Mouse (Mus musculus): Measurements from ENCODE around the gene Myl12a. TPM values are rescaled to one million over a fixed set of nuclear protein-coding genes. Genes with fewer than 3 reads are reported as not detected.
"Not testable (repeated sequence)": the region's sequence is repeated elsewhere in the genome, so short reads cannot be mapped to it uniquely, and the experiment has no call there.

Myl12a gene
- total RNA-seq, 1 experiment: 460 TPM

DNA sequence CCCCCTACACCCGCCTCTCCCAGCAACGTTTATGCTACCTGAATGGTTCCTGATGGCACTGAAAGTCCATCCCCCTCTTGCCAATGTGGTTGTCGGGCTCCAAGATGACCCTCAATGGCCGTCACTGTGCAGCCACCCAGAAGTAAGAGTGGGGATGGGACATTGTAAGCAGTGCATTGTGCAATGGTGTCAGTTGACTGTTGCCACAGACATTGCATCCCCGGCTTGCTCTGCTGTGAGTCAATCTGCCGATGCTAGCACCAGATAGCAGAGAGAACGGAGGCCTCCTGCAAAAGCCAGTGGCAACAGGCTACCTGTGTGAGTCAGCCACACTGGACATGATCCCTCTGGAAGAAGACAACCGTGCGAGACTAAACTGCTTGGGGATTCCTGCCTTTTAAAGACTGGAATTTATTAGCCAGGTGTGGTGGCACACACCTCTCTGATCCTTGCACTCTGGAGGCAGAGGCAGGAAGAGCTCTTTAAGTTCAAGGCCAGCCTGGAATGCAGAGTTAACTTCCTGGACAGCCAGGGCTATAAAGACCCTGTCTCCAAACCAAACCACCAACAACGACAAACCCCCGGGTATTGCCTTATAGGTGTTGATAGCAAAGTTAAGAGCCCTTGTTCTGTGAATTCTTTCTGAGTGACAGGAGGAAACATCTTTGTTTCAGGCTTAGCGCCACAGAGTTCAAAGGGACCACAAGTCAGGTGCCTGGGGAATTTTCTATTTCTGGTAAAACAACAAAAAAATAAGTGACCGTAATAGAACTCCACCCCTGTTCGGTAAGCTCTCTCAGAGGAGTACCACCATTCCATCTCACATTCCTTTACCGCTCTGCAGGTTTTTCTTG, 16.9 kb downstream of the Myl12a start:
- H3K4me3 ChIP-seq (ENCODE audit: insufficient read depth in 1 of 2, low read depth in 1 of 2, low read length in 2 of 2, poor library complexity in 1 of 2, severe bottlenecking in 1 of 2): no peak overlapping the region
- H3K9ac ChIP-seq (ENCODE audit: insufficient read depth, low read depth, low read length, poor library complexity, severe bottlenecking): peak overlapping the region; percentile 28; the same call in 1 of the 2 replicates
- H3K4me1 ChIP-seq (ENCODE audit: control insufficient read depth in 2 of 2, insufficient read depth in 2 of 2, low read length in 2 of 2, poor library complexity in 1 of 2): peaks cover 1 to 12% of the 10 kb centered on the region in 2 experiments; a peak in 3 of 4 replicates
- peaks cover 26% of the 10 kb centered on the region for H3K36me3 ChIP-seq (ENCODE audit: control insufficient read depth, insufficient read depth, low read length, poor library complexity, severe bottlenecking)
- H3K9me3 ChIP-seq (ENCODE audit: control insufficient read depth, insufficient read depth, low read depth, low read length): no peaks in the 10 kb centered on the region
- no peak for TF ChIP-seq ZNF384 (IDR thresholded peaks at IDR 0.05; ENCODE audit: low read depth, low read length)
- no peak for TF ChIP-seq MAFK (IDR thresholded peaks at IDR 0.05; ENCODE audit: insufficient read depth, low read depth, low read length)
- TF ChIP-seq HCFC1 (IDR thresholded peaks at IDR 0.05; ENCODE audit: borderline replicate concordance, insufficient read depth, low read length): no peak
- no peak for TF ChIP-seq CHD2 (IDR thresholded peaks at IDR 0.05; ENCODE audit: low read depth, low read length)
- no peak for TF ChIP-seq ZC3H11A (IDR thresholded peaks at IDR 0.05; ENCODE audit: borderline replicate concordance, low read depth, low read length)
- no peak for DNase-seq (ENCODE audit: low read depth, low spot score)
- in situ Hi-C loops (cut with MboI; ENCODE audit: low sequenced_read_pairs in 2 of 2, unreplicated experiment in 2 of 2): no loop called here
- no peak overlapping the region for H3K27ac ChIP-seq (ENCODE audit: insufficient read depth, low read depth, low read length, poor library complexity, severe bottlenecking)

DNA sequence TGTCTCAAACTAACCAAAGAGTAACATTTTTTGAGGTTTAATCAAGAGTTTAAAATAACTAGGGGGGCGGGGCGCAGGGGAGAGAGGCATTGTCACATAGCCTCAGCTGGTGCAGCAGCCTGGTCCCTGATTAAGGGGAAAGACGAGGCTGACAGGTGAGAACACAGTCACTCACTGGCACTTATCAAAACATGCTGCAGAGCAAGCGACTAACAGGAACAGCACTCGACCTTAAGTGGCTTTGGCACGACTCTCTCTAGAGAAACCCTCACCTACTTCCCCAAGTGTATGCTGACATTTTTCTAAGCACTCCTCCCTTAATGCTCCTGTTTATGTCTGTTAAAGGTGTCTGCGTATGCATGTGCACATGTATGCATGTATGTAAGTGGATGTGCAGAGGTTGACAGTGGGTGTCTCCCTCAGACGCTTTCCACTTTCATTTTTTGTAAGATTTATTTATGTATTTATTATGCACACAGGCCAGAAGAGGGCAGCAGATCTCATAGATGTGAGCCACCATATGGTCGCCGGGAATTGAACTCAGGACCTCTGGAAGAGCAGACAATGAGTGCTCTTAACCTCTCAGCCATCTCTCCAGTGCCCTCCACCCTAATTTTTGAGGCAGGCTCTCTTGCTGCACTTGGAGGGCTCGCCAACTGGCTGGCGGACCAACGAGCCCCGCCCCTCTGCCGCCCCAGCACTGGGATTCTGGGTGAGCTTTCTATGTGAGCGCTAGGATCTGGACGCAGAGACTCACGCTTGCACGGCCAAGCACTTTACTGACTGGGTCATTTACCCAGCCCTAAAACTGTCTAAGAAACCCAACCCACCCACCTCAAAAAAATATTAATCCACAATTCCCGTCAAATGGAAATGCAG, 23.1 kb downstream of the Myl12a start:
- in situ Hi-C loops (cut with MboI; ENCODE audit: low sequenced_read_pairs in 2 of 2, unreplicated experiment in 2 of 2): no loop called here
- Histone ChIP-seq H3K4me1 (ENCODE audit: control insufficient read depth in 2 of 2, insufficient read depth in 2 of 2, low read length in 2 of 2, poor library complexity in 1 of 2) (peaks cover 1 to 2% of the 10 kb centered on the region in 2 experiments; a peak in 2 of 4 replicates), H3K9me3 (ENCODE audit: control insufficient read depth, insufficient read depth, low read depth, low read length) (no peaks in the 10 kb centered on the region), H3K36me3 (ENCODE audit: control insufficient read depth, insufficient read depth, low read length, poor library complexity, severe bottlenecking) (peaks cover 28% of the 10 kb centered on the region), H3K4me3 (ENCODE audit: insufficient read depth in 1 of 2, low read depth in 1 of 2, low read length in 2 of 2, poor library complexity in 1 of 2, severe bottlenecking in 1 of 2) (no peak overlapping the region), H3K9ac (ENCODE audit: insufficient read depth, low read depth, low read length, poor library complexity, severe bottlenecking) (no peak overlapping the region), H3K27ac (ENCODE audit: insufficient read depth, low read depth, low read length, poor library complexity, severe bottlenecking) (no peak overlapping the region)
- no peak for DNase-seq (ENCODE audit: low read depth, low spot score)
- TF ChIP-seq CHD2 (IDR thresholded peaks at IDR 0.05; ENCODE audit: low read depth, low read length) (no peak), ZNF384 (IDR thresholded peaks at IDR 0.05; ENCODE audit: low read depth, low read length) (no peak), MAFK (IDR thresholded peaks at IDR 0.05; ENCODE audit: insufficient read depth, low read depth, low read length) (no peak)

GRCm38 (mm10) chr17:70977799-70978198, 24.9 kb downstream of the Myl12a start:
- Histone ChIP-seq H3K4me1 (ENCODE audit: control insufficient read depth in 2 of 2, insufficient read depth in 2 of 2, low read length in 2 of 2, poor library complexity in 1 of 2) (peaks cover 0 to 4% of the 10 kb centered on the region in 2 experiments; a peak in 1 of 4 replicates), H3K9me3 (ENCODE audit: control insufficient read depth, insufficient read depth, low read depth, low read length) (no peaks in the 10 kb centered on the region), H3K36me3 (ENCODE audit: control insufficient read depth, insufficient read depth, low read length, poor library complexity, severe bottlenecking) (peaks cover 32% of the 10 kb centered on the region), H3K4me3 (ENCODE audit: insufficient read depth in 1 of 2, low read depth in 1 of 2, low read length in 2 of 2, poor library complexity in 1 of 2, severe bottlenecking in 1 of 2) (no peak overlapping the region), H3K27ac (ENCODE audit: insufficient read depth, low read depth, low read length, poor library complexity, severe bottlenecking) (no peak overlapping the region), H3K9ac (ENCODE audit: insufficient read depth, low read depth, low read length, poor library complexity, severe bottlenecking) (no peak overlapping the region)
- in situ Hi-C loops (cut with MboI; ENCODE audit: low sequenced_read_pairs in 2 of 2, unreplicated experiment in 2 of 2): no loop called here
- TF ChIP-seq ZNF384 (IDR thresholded peaks at IDR 0.05; ENCODE audit: low read depth, low read length): no peak
- no peak for DNase-seq (ENCODE audit: low read depth, low spot score)

GRCm38 (mm10) chr17:70974065-70974464, 28.6 kb downstream of the Myl12a start:
- peaks cover 18% of the 10 kb centered on the region for H3K36me3 ChIP-seq (ENCODE audit: control insufficient read depth, insufficient read depth, low read length, poor library complexity, severe bottlenecking)
- H3K27ac ChIP-seq (ENCODE audit: insufficient read depth, low read depth, low read length, poor library complexity, severe bottlenecking); in situ Hi-C loops (cut with MboI; ENCODE audit: low sequenced_read_pairs in 2 of 2, unreplicated experiment in 2 of 2); H3K9ac ChIP-seq (ENCODE audit: insufficient read depth, low read depth, low read length, poor library complexity, severe bottlenecking); H3K4me3 ChIP-seq (ENCODE audit: insufficient read depth in 1 of 2, low read depth in 1 of 2, low read length in 2 of 2, poor library complexity in 1 of 2, severe bottlenecking in 1 of 2); H3K4me1 ChIP-seq (ENCODE audit: control insufficient read depth in 2 of 2, insufficient read depth in 2 of 2, low read length in 2 of 2, poor library complexity in 1 of 2); DNase-seq (ENCODE audit: low read depth, low spot score); H3K9me3 ChIP-seq (ENCODE audit: control insufficient read depth, insufficient read depth, low read depth, low read length): not testable (repeated sequence)

All from ES-E14 (cell line).